Mouse (Mus musculus) kidney, adult 10 weeks (tissue): ENCODE data around the gene Utf1. TPM values are rescaled to one million over a fixed set of nuclear protein-coding genes. Genes with fewer than 3 reads are reported as not detected.

Experiments
- polyA plus RNA-seq: library from polyadenylated mRNA; stranded (reverse); fragments of 350-450 nt; fragmentation: Illumina TruSeq; extraction: RNeasy Lipid Tissue Mini Kit (QIAGEN cat#74804); gene quantifications from one replicate; pipeline ENCODE4 v1.2.3, GENCODE M21; 2014; ENCODE audit warnings: low read depth, low replicate concordance

Utf1 gene
- not detected for polyA plus RNA-seq

DNA sequence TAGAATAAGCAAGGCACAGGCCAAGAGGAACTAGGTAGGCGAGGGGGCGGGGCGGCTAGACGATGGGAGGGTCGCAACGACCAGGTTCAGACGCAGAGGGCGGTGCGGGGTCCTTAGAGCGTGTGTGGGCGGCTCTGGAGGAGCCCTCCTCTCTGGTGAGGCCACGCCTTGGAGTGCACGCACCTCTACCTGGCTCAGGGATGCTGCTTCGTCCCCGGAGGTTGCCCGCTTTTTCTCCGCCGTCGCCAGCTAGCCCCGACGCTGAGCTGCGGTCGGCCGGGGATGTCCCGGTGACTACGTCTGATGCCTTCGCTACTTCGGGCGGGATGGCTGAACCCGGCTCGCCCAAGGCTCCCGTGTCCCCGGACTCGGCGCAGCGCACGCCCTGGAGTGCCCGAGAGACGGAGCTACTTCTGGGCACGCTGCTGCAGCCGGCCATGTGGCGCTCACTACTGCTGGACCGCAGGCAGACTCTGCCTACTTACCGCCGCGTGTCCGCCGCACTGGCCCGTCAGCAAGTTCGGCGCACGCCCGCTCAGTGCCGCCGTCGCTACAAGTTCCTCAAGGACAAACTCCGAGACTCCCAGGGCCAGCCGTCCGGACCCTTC, at the start of gene Utf1:
TSS of gene Utf1 (plus strand) at position 116 of the 608 bp plus-strand sequence.

DNA sequence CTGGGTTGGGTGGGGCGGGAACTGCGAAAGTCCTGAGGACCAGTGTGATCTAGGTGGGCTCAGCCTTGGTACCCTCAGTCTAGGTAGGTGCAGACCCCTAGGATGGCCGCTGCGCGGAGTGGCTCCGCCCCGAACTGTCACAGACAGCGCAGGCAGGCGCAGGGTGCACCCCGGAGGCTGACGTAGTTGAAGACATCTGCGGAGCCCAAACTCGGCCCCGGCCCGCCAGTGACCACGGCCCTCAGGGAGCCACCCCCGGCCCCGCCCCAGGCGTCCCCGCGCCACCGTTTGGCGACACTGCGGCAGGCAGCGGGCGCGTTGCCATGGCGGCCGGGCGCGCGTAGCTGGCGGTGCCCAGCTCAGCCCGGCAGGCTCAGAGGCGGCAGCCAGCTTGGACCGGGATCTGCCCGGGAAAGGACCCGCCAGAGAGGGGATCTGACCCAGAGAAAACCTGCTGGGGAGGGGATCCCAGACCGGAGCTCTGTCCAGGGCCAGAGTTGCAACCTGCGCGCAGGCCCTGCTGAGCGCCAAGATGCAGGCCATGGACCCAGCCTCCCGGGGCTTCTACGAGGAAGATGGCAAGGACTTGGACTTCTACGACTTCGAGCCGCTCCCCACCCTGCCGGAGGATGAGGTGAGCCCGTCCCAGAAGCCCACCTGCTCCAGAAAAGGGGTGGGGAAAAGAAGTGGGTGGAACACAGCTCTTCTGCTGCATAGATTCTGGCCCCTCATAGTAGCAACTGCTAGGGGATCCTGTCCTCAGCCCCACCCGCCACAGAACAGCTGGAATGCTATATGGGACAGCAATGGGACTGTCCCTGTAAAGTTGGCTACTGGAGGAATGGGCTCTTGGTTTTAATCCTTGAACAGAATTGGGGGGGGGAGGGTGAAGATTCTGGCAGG, 48.7 kb upstream of the Utf1 start, which contains the start of gene Kndc1:
TSS of gene Kndc1 (plus strand) at position 42 of the 903 bp plus-strand sequence.

DNA sequence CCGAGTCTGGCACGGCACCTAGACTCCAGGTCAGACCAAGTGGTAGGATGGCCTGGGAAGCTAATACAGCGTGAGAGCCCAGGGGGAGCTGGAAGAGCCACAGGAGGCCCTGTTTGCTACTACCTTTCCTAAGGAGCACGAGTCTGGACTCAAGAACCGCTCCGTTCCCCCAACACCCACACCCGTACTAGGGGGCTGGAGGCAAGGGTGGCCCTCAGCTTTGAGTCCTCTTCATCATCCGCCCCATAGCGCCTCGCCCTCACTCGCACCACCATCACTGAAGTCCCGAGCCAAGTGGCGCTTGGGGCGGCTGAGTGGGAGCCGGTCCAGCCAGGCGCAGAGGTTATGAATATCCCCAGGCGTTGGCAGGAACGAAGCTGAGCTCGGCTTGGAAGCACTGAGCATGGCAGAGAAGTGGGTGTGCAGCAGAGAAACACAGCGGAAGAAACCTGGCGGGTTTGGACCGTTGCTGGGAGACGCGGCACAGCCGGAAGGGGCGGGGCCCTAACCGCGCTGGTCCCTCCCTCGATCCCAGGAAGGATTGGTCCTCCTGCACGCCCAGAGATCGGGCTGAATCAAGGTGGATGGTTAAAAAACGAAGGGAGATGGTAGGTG, 34.8 kb downstream of the Utf1 start, which contains the start of gene 6430531B16Rik:
TSS of gene 6430531B16Rik (minus strand) at position 478 of the 615 bp plus-strand sequence.

DNA sequence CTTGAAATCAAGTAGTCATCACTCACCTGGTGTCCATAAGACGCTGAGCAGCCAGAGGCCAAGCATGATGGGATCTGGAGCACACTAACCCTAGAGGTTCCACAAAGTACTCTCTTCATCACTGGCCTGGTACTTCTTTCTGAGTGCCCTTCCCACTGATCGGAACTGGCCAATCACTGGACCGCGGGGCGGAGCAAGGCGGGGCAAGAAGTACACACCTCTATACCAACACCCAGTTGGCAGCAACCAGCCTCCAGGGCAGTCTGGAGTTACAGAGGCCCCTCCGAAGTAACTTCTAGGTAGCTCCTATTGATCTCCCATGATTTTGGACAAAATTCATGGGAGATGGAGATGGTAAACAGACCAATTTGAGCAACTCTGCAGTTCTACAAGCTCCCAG, 48.8 kb downstream of the Utf1 start, which contains the start of gene Adam8:
TSS of gene Adam8 (minus strand) at position 157 of the 400 bp plus-strand sequence.

Other genes with a start within 250 kb of the Utf1 start
- not detected for gene Adgra1, start 109.6 kb upstream of the Utf1 start, polyA plus RNA-seq
- not detected for gene Kndc1, start 49.1 kb upstream of the Utf1 start, polyA plus RNA-seq
- gene 6430531B16Rik, start 35.0 kb downstream of the Utf1 start, polyA plus RNA-seq: not detected
- not detected for gene Adam8, start 48.8 kb downstream of the Utf1 start, polyA plus RNA-seq
- 6.5 TPM for gene Zfp511, start 92.6 kb downstream of the Utf1 start, polyA plus RNA-seq
- 11.9 TPM for gene Tubgcp2, start 92.9 kb downstream of the Utf1 start, polyA plus RNA-seq
- not detected for gene Msx3, start 105.3 kb downstream of the Utf1 start, polyA plus RNA-seq
- gene Caly, start 138.8 kb downstream of the Utf1 start, polyA plus RNA-seq: not detected
- not detected for gene Prap1, start 149.6 kb downstream of the Utf1 start, polyA plus RNA-seq
- gene Fuom, start 158.7 kb downstream of the Utf1 start, polyA plus RNA-seq: 53.2 TPM
- 2.5 TPM for gene Paox, start 172.0 kb downstream of the Utf1 start, polyA plus RNA-seq
- gene Echs1, start 172.7 kb downstream of the Utf1 start, polyA plus RNA-seq: 157 TPM
- 7.6 TPM for gene Mtg1, start 193.8 kb downstream of the Utf1 start, polyA plus RNA-seq
- not detected for gene Sprn, start 211.1 kb downstream of the Utf1 start, polyA plus RNA-seq
- gene Olfr522, start 221.0 kb downstream of the Utf1 start, polyA plus RNA-seq: not detected
- not detected for gene Olfr523, start 229.4 kb downstream of the Utf1 start, polyA plus RNA-seq